Mouse (Mus musculus) adrenal gland, postnatal 4 days (tissue): ENCODE results near the gene Ppm1l. TPM values are rescaled to one million over a fixed set of nuclear protein-coding genes. Genes with fewer than 3 reads are reported as not detected.
"Not testable (repeated sequence)": the region's sequence is repeated elsewhere in the genome, so short reads cannot be mapped to it uniquely, and the experiment has no call there.

Experiments
- DNase-seq, 2 experiments: peaks; one replicate each; pipeline ENCODE4 v3.0.0; 2021 to 2022; ENCODE audit warnings: low spot score in 2 of 2, mixed read lengths in 2 of 2
- total RNA-seq, 2 experiments: library from RNA; stranded (reverse); gene quantifications; 2 replicates each; pipeline ENCODE4 v1.2.3; 2021

Ppm1l gene
- total RNA-seq, 2 experiments from 2014 or later, result 15.6 to 17.0 TPM

DNA sequence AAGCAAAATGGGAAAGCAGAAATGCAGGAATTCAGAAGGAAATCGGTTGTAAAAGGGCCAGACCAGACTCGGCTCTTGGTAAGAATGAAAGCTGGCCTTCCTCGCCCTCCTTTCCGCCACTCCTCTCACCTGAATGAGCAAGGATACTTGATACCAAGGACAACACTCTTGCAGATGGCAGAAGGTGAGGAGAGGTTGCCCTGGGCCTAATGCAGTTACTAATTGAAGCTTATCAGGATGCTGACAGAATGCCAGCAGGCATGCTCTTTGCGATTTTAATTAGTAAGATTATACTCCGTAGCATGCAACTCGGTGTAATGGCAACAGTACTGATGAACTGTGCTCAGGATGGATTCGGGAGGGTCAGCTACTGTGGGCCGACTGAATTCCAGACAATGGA, 214.8 kb downstream of the Ppm1l start:
- DNase-seq, result no peak

DNA sequence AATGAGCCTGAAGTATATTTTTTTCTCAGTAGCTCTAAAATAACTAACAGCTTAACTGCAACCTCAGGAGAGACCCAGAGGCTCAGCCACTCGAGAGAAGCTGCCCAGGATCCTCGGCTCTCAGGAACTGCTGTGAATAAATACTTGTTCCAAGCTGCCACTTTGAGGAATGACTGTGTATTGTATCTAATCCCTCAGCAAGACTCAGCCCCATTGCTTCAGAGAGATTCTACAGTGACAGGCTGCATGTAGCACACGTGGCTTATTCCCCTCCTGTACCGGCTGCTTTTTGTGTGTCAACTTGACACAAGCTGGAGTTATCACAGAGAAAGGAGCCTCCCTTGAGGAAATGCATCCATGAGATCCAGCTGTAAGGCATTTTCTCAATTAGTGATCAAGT, 216.0 kb downstream of the Ppm1l start:
- DNase-seq, result no peak

DNA sequence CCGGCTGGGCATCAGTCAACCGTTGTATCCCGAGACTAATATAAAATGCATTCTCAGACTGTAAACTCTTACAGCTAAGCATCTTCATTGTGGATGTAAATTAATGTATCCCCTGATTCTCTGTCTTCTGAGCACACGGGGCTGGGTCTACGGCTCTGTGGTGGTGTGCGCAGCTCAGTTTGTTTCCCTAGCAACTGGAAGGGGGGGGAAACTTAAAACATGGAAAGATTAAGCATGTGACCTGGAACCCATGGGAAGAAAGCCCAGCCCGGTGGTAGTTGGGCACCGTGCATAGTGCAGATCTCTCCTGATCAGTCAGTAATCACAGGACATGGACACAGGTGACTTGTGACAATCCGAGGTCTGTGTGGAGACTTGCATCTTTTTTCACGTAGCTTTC, 218.8 kb downstream of the Ppm1l start:
- no peak for DNase-seq

DNA sequence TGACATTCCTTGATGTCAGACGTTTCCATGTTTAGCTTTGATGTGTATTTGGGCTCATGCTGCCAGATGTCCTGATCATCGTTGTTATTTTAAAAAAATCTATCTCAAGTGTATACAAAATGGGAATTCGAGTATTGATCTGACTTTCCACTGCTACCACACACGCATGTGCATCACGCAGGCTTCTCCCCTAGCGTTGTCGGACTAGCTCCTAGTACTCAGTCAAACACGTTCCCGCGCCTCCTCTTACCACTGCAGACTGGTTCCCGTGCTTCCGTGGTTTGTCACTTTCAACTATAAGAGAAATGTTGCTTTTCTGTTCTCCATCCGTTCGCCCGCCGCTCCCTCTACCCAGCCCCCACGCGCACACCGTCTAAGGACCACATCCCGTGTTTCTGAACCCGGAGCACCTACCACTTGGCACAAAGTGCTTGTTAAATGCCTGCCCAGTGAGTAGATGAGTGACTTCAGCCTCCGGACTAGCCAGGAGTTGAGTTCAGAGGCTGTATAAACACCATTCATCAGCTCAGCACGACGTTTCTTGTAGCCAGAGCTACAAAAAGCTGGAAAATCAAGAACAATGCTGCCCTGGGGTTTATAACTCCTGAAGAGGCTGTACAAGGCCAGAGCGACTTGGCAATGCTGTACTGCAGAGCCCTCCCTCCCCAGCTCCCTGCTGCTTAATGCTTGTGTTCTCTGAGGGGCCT, 219.4 kb downstream of the Ppm1l start:
- no peak for DNase-seq

DNA sequence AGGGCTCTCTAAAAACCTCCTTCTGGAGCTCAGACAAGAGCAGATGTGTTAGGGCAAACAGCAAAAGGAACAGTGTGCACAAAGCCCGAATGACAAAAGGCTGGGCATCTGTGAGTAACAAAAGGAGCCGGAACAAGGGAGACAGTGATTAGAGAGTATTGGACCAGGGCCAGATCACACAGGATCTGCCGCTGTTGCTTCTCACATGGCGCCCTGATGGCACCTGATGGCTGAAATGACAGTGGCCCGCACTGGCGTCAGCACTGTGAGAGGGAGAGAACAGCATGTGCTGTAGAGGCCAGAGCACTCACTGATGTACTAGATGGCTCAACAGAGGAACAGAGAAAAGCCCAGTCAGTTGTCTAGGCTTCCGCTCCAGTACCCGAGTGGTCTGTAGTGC, 226.3 kb downstream of the Ppm1l start:
- no peak for DNase-seq

DNA sequence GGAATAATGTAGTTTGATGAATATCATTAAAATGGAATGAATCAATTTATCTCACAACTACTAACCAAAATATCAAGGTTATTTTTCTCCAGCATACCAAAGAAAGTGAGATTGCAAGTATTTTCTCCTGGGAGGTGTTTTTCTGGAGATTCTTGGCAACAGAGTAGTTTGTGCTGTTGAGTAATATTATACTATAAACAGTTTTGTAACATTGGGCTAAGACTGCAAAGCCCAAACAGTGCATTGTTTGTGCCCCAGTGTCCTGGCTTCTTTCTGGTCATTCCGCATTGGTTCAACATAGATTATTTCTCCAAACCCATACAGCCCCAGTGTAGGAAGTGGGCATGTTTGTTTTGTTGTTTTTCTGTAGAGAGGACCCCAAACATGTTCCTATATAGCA, 227.1 kb downstream of the Ppm1l start:
- DNase-seq, result no peak

DNA sequence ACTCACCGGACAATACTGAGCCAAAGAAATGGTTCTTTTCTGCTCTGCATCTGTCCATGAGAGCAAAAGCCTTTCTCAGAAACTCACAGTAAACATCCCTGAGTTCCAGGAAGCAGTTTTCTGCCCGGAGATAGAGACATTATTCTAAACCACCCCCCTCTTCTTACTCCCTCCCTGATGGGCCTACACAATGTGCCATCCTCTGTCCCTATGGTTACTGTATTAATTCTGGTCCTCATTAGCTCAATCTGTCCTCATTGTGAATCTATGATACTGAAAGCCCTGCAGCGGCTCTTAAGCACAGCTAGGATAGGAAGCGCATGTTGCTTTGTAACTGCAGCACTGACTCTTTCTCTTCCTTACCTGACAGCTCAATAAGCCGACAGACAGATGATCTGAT, 228.4 kb downstream of the Ppm1l start:
- no peak for DNase-seq

DNA sequence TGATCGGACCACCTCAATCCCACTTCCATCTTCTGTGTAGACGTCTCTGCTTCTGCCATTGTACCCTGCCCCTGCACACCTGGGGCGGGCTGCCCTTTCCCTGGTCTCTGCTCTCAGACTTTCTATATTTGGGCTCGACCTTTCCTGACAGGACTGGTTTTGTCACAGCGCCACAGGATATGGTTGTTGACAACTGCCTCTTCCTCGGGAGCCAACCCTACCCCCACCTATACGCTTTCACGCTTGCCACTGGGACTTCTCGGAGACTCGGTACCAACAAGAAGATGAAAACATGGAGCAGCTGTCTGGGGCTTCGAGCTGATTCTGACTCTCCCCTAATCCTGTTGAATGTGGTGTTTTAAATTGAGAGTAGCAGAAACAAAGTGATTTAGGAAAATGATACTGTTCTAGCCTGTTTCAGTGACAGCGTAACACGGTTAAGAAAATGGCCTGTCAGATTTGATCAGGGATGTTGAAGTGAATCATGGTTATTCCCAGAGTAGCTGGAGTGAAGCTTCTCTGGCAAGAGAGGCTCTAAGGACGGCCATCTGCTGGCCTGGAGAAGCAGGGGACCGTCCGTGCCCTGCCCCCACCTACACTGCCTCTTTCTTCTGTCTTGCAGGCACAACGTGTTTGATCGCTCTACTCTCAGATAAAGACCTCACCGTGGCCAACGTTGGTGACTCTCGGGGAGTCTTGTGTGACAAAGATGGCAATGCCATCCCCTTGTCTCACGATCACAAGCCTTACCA, 232.2 kb downstream of the Ppm1l start:
- DNase-seq, result no peak

DNA sequence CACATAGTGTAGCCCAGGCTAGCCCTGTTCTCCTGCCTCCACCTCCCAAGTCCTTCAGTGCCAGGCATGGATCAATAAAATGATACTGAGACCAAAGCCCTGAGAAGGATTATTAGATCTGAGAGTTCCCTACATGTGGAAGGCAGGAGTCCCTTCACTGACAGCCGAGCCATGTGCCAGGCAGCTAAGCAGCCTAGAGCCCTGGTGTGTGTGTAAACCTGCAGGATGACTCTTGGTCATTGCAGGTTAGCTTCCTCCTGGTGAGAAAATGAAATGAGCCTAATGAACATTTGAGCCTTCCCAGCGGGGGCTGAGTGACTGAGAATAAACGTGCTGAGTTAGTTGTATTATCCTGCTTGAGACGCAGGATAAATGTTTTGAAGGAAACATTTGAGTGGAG, 232.9 kb downstream of the Ppm1l start:
- DNase-seq, result no peak

DNA sequence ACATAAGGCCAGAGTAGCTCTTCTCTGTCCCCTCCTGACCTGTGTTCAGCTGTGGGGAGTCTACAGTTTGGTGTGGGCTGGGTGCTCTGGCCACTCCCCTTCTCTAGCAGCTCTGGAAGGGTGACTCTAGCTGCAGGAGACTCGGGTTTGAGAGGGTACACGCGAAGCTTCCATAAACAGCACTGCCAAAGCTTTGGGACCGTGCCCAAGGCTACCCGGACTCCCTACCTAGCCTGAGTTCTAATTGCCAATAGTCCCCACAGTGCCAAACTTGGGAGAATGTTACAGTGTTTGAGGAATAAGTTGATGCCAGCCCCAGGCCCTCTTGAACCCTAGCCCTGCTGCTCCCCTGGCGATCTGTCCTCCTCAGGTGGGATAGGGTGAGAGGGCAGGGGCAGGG, 238.8 kb downstream of the Ppm1l start:
- no peak for DNase-seq

DNA sequence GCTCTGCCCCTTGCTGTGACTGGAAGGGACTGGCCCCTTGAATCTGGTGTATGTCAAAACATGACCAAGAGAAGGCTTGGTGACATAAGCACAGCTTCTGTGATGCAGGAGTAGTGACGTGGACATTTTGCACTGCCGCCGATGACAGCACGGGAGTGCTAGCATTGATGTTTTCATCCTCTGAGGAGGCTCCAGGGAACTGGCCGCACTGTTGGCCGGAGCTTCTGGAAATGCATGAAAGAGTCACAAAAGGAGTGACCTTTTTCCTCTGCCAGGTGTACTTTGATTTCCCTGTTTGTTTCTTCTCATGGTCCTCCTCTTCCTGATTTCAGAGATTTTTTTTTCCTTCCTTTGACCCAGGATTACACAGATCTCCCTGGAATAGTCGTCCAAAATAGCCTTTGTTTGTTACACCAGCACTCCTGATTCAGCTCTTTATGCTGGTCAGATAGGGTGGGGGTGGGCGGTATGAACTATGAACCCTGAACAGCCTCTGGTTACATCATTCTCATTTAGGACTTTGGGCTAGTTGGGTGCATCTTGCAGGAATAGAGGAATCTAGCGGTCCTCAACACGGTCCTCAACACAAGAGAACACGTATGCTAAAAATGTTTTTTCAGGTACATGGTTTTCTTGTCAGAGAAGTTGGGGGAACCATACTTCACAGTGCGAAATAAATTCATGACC, 239.6 kb downstream of the Ppm1l start:
- DNase-seq, result no peak

DNA sequence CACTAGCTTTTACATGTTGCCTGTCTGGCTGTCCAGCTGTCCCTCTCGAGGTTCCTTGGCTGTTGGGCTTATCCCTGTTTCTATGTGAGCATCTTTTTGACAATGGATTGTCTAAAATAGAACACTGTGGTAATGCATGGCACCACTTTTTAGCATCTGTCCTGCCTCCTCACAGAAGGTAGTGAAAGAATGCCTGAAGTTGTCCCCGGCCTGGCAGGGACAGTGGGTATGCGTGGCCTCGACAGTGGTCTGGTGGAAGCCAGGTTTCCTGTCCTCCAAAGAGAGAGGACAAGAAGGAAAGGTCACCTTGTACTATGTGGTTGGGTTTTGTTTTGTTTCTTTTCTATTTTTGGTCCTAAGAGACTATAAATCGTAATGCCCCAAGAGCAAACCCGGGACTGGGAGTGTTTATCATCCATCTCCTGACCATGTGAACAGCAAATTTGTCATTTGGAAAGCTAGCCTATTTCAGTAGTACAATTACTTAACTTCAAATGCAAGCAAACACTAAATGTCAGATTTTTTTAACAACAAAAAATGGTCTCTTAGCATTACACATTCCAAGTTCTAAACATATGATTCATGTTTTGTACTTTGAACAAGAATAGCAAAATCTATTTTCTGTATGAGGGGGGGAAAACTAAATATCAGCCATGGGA, 242.8 kb downstream of the Ppm1l start:
- no peak for DNase-seq

DNA sequence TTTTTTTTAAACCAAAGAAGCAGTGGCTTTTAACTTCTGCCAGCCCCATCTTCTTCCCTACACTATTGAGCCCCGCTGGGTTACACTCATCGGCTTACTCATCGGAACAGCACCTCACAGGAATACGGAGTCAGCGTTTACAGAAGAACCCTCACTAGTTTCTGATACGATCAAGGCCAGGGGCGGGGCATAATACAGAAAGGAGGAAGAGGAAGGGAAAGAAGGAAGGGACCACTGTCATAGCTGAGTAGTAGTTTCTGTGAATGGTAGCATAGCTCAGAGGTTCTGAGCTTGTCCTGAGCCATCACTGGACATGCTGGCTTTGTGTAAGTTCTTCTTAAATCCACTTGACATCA, 243.3 kb downstream of the Ppm1l start:
- no peak for DNase-seq

DNA sequence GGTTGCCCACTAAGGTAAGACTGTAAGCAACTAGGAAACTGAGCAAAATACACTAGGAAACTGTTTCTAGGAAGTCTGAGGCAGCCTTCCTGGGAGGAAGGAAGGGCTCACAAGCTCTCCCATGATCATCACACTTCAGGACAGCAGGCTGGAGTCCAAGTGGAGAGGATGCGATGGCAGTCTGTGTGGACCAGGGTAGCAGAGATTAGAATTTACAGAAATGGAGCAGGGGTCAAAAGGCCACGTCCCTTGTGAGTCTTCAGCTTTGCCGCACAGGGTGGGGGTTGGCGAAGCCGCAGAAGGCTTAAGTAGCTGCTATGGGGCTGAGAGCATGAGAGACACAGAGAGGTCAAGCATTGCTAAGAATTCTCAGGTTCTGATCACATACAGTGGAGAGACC, 245.0 kb downstream of the Ppm1l start:
- DNase-seq, result no peak

DNA sequence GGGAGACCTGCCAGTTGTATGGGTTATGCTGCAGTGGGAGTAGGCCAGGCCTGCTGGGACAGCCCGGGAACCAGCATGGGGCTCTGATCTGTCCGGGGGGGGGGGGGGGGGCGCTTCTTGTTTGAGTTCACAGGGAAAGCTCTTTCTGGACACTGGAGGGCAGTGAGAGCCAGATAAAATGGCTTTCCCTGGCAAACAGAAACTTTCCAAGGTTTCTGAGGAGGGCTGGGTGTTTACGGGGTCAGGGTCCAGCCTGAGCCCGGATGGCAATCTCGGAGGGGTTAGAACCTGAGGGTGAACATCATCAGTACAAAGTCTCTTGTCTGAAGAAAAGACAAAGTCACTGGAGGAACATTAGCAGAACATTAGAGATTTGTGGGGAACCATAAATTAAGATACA, 246.7 kb downstream of the Ppm1l start:
- DNase-seq, result no peak

DNA sequence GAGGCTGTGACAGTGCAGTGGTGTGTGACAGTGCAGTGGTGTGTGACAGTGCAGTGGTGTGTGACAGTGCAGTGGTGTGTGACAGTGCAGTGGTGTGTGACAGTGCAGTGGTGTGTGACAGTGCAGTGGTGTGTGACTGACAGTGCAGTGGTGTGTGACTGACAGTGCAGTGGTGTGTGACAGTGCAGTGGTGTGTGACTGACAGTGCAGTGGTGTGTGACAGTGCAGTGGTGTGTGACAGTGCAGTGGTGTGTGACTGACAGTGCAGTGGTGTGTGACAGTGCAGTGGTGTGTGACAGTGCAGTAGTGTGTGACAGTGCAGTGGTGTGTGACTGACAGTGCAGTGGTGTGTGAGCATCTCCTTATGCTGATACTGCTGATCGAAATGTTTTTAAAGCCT, 248.9 kb downstream of the Ppm1l start:
- not testable (repeated sequence) for DNase-seq

DNA sequence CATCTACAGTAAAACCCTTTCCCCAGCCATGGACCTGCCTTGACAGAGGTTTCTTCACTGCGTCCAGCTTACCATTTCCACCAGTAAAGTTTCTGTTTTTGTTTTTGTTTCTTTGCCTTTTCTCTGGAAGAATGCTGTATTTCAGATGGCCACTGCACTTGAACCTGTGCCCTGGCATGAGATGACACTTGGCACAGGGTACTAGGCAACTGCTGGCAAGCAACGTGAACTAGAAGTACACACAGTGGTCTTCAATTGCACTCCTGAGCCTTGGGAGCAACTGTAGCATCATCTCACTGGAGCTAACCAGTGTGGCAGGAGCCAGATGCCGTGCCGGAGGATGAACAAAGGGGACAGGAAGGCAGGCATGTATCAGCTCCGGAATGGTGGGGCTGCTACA, 255.9 kb downstream of the Ppm1l start:
- no peak for DNase-seq

DNA sequence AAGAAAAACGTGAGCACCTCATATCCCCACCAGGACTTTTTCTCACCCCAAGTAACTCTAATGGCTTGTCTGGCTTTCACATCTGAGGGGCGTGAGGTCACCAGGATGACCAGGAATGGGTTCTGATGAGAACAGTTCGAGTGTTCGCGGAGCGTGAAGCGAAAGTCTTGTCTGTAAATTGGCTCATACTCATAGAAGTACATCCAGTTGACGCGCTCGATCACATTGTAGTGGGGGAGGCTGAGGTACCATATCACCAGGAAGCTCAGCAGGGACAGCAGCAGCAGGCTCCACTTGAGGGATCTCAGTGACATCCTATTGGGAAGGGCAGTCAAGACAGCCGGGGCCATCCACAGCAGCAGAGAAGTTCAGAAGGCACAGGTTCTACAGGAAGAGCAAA, 258.9 kb downstream of the Ppm1l start:
- no peak for DNase-seq

DNA sequence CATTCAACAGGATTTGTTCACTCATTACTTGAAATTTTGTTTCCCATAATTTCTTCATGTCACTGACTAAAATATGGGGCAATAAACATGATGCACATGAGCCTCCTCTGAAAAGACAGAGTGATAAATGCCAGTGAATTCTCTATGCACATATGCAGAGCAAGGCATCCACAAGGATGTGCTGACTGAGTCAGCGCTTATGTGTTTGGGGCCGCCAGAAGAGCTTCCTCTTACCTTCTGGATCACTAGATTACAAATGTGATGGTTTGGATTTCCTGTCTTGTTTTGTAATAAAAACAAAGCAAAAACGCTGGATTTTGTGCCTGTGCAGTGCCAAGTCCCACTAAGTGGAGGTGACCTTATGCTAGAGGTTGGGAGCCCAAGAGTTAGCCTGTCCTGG, 260.1 kb downstream of the Ppm1l start:
- no peak for DNase-seq

DNA sequence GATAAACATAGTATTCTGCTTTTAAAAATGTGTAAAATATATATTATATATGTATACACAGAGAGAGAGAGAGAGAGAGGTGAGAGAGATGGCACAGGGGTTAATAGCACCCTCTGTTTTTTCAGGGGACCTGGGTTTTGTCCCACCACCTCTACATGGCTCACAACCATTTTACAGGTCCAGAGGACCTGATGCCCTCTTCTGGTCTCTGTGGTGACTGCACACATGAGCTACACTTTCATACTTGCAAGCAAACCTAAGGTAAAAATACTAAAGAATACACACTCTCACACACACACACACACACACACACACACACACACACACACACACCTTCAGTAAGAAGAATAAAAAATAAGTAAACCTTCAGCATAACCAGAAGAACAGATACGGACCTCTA, 262.1 kb downstream of the Ppm1l start:
- no peak for DNase-seq

DNA sequence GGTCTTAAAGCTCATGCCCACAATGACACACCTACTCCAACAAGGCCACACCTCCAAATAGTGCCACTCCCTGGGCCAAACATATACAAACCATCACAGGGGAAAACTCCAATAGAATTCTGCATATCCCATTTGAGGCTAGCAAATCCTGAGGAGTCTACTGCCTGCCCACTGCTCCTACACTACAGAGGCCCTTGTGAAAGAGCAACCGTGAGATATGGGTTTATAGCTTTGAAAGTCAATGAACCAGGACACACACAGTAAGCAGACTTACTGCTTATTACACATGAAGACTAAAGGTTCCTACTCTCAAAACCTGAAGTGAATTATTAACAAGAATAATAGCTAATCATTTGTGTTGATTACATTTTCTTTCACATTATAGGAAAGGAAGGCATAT, 267.1 kb downstream of the Ppm1l start:
- DNase-seq, result no peak
